Mouse (Mus musculus) right cerebral cortex, adult 2 months (tissue): ENCODE measurements around the gene Bin2.
"Not testable (repeated sequence)": the region's sequence is repeated elsewhere in the genome, so short reads cannot be mapped to it uniquely, and the experiment has no call there.

ENCODE experiments used
- DNase-seq, 2 experiments: peaks; one replicate each; pipeline ENCODE4 v3.0.0; 2021 to 2022; ENCODE audit warnings: low spot score in 2 of 2

The Bin2 gene

DNA sequence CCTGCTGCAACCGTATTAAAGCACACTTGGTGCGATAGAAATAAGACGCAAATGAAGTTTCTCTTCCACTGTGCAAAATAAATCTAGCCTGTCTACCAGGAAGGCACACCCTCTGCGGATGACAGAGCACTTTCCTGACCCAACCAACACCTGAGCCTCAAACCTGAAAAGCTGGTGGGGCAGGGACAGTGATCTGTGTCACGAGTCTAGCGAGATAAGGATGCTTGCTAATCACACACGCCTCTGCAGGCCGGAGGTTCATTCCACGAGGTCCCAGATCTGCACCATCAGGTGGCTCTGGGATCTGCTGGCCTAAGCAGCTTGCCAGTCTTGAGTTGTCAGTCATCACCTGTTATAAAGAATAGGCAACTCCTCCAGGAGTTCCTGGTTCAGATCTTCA lies 17.7 kb downstream of the Bin2 start:
- no peak for DNase-seq

DNA sequence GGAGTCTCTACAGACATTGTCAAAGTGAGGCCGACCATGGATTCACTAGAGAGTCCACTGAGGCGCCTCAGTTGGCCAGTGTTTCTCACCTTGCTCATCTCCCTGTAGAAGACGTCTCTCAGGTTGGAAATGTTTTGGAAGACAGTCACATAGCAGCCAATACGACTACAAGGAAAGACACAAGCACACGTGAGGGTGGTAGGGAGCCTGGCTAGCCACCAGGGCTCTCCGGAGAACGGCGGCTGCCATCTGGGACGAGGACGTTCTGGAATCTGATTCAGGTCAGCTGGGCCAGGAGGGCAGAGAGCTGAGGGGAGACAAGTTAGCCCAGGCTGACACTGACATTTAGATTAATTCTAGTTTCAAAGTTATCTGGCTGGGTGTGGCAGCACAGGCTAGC lies 19.2 kb downstream of the Bin2 start:
- no peak for DNase-seq

- no peak for DNase-seq
These were observed 23.2 kb downstream of the Bin2 start for GRCm38 (mm10) chr15:100646161-100646560.

DNA sequence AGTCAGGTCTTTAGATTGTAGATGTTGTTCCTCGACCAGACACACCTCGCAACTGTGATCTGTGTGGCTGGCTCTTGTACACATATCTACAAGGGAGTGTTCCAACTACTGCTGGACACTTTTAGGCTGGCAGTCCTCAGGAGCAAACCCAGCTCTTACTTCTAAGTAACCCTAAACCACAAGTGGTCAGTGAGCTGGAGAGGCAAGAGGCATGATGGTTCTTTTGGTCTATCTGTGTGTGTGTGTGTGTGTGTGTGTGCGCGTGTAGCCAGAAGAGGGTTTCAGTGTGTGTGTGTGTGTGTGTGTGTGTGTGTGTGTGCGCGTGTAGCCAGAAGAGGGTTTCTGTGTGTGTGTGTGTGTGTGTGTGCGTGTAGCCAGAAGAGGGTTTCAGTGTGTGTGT lies 26.9 kb downstream of the Bin2 start:
- DNase-seq: no peak

GRCm38 (mm10) chr15:100641226-100641810 lies 28.0 kb downstream of the Bin2 start:
- no peak for DNase-seq

DNA sequence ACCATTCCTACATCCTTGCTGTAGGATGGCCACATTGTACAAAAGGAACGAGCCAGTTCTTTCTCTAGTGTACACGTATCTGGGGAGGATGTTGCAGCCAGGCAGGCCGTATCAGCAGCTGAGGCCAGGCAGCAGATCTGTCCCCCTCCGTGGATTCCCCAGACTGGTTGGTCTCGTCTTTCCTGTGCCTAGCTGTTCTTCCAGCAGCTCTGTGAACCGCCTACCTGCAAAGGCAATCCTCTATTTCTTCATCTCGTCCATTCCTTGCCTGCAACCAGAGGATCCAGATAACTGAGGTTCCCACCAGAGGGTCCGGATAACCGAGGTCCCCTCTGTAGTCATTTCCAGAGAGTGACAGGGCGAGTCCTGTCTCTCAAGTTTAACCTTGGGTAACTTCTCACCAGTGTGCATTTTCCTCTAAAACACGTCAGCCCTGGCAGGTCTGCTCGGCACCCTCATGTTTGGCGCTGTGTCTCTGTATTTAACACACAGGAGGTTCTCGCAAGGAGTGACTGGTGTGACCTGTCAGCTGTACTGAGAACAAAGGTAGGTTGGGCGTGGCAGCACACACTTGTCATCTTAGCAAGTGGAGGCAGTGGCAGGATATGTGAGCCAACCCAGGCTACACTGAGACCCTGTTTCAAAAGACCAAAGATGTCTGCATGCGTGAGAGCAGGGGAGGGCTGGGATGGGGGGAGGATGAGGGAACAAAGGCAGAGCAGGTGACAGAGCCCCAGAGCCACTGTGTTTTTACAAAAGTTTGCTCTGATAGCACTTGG lies 29.2 kb downstream of the Bin2 start:
- no peak for DNase-seq

DNA sequence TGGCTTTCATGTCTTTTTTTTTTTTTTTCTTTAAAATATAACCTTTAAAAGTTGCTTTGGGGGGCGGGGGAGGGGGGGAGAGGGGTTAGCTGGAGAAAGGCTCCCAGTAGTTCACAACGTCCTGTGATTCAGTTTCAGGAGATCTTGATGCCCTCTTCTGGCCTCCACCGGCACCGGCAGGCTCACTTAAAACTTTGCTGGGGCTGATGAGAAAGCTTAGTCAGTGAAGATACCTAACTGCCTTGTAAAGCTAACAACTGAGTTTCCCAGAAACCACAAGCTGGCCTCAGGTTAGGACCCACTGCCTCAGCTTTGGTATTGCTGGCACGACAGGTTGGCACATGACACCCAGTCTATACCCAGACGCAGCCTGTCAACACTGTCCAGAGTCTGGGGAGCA lies 31.7 kb downstream of the Bin2 start:
- DNase-seq: no peak

DNA sequence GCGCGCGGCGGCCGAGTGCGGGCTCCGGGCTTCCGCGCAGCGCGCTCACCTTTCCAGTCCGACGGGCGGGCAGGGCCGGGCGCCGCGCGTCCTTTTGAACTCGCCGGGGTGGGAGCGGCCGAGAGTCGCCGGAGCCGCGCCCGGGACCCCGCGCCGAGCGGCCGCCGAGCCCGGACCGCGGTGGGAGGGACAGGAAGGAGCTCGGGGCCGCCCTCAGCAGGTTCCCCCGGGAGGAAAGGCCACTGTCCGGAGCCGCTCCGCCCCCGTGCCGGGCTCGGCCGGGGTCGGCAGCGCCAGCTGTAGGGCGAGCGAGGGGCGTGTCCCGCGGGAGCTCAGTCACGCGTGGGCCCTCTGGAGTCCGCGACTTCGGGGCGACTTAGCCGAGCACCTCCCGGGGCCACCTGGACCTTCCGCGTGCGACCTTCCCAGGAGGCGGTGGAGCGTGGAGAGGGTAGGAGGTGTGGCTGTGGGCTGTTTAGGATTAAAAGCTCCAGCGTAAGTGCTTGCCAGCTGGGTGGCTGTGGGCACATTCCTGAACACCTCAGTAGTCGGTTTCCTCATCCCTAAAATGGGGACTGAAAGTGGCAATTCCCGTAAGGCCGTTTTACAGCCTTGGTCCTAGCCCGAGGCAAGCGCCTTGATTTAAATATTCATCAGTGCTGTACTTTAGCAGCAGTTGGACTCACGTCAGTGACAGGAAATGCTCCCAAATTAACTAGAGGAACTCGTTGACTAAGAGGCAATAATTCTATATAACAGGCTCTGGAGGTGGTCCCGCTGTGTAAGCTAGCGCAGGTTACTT lies 32.5 kb downstream of the Bin2 start, which contains the start of gene Smagp:
Gene Smagp, minus strand, starts transcription at position 241 of the 802 bp plus-strand sequence.
- DNase-seq: no peak

- DNase-seq: no peak
These were observed 33.3 kb downstream of the Bin2 start for GRCm38 (mm10) chr15:100635851-100636645.

DNA sequence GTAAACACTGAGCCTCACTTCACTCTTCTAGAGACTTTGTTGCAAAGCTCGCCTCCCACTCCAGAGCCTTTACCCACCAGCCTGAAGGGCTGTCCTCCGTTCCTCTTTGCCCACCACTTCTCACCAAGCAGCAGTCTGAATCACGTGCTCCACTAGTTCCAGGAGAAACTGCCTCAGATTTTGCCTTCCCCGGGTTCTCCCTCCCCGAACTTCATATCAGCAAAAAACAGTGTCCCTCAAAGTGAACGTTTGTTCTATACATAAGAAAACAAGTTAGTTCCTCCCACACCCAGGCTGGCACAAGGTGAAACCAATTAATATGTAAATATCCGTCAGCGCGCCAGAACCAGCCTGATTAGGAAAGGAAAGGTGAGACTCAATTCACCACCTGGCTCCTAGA lies 34.1 kb downstream of the Bin2 start:
- DNase-seq: no peak

- DNase-seq: no peak
These were observed 36.0 kb downstream of the Bin2 start for GRCm38 (mm10) chr15:100633341-100633740.

- no peak for DNase-seq
These were observed 37.0 kb downstream of the Bin2 start for GRCm38 (mm10) chr15:100632323-100632722.

DNA sequence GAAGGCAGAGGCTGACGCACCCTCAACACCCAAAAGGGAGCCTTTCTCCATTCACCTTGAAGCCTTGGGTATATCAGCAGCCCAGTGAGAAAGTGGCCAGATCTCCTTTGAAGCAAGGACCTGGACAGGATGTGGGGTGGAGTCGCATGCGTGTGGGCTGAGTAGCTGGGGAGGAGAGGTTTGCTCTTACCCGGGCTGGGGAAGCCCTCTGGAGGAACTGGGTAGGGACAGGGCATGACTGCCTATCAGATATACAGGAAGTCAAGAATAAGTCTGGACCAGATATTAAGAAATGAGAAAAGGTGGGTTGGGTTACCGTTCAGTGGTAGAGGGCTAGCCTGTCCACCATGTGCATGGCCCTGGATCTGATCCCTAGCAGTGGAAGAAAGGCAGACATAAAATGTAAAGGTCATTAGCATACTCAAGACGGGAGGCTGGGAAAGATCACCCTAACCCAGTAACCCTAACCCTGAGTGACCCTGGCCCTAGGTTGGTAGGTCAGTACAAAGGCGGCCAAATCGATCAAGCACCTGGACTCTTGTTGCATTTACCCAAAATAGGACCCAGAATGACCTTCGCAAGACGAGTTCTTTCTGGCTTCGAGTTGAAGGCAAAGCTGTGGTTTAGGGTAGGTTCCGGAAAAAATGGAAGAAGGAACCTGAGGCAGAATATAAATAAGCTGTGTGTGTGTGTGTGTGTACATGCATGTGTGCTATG lies 37.7 kb downstream of the Bin2 start:
- DNase-seq: no peak

- no peak for DNase-seq
These were observed 39.2 kb downstream of the Bin2 start for GRCm38 (mm10) chr15:100630126-100630525.

DNA sequence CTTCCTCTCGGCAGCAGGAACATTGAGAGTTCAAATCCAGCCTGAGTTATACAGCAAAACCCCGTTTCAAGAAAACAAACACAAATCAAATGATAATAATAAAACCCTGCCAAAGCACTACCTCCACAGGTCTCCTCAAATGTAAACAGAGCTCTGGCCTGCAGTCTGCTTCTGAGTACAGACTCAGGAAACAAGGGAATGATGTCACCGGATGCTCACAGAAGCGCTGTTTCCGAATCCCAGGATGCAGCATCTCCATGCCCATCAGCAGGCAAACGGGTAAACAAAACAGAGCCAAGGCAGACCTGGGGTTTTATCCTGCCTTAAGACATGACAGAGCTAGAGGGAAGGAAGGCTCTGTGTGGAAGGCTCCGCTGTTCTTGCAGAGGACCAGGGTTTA lies 40.6 kb downstream of the Bin2 start:
- no peak for DNase-seq

DNA sequence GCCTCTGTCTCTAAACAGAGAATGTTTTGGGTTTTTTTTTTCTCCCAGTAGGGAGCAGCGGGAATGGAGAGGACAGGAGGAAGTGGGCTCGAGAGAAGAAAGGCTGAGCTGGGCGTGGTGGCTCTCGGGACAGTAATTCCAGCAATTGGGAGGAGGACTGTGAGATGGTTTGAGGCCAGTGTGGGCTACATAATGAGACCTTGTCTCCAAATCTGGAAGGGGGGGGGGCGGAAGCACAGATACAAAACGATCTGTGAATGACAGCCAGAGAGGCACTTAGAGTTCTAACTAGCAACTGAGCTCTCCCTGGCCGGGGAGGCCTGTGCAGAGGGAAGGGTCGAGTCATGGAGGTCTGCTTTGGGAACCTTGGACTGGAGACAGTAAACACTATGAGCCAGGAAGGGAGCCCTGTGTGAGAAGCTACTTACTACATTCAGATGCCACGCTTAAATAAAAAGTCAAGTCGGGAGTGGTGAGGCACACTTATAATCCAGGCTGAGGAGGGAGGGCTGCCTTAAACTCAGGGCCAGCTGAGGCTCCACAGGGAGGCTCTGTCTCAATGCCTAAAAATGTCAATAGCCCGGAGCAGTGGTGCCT lies 41.5 kb downstream of the Bin2 start:
- DNase-seq: no peak

DNA sequence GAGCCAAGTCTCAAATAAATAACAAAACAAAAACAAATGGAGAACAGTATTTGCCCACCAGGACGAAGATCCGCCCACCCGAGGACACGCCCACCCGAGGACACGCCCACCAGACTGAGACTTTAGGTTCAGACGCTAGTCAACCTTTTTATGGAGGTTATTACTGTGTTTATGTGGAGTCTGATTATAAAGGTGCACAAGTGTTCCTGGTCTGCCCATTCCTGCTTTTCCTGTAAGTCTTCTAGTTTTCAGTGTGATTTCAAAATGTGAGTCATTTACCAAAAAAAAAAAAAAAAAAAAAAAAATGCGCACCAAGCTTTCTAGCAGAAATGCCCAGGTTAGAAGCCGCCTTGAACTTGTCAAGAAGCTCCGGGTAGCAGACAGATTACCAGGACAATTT lies 42.1 kb downstream of the Bin2 start:
- DNase-seq: no peak

DNA sequence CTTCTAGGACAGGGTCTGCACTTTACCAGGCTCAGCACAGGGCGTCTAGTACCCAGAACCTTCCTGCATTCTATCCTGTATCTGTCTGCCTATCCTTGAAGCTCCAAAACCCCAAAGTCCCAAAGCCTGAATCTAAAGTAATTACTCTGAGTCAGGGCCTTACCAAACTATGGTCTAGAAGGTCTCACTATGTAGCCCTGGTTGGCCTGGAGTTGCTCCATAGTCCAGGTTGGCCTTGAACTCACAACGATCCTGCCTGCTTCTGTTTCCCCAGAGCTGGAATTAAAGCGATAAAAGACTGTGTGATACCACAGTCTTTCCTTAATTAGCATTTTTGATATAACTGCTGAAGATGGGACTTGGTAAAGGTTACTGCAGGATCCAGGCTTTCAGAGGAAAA lies 44.9 kb downstream of the Bin2 start:
- no peak for DNase-seq

- no peak for DNase-seq
These were observed 45.6 kb downstream of the Bin2 start for GRCm38 (mm10) chr15:100623754-100624153.

DNA sequence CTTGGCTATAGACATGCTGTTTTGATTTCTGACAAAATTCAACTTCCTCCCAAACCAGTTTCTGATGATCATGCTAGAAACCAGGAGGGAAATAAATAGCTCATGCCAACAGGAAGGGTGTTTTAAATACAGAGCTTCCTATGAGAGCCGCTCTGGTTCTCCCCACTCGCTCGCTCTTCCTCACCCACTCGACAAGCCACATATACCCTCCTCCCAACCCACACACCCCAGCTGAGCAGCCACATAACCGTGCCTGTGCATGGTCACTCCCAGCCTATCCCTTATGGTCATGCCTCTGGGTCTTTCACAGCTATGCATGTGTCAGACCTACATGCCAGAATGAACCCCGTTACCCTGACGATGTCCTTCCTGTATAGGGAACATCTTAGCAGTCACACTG lies 47.2 kb downstream of the Bin2 start:
- peak; percentile 58 to 65 for DNase-seq

- not testable (repeated sequence) for DNase-seq
These were observed 47.7 kb downstream of the Bin2 start for GRCm38 (mm10) chr15:100621671-100622070.
